Mouse (Mus musculus) left cerebral cortex, adult 2 months (tissue): ENCODE measurements around the gene Ube2g1. TPM values are rescaled to one million over a fixed set of nuclear protein-coding genes. Genes with fewer than 3 reads are reported as not detected.
"Not testable (repeated sequence)": the region's sequence is repeated elsewhere in the genome, so short reads cannot be mapped to it uniquely, and the experiment has no call there.

Source experiments
- DNase-seq, 2 experiments: peaks; one replicate each; pipeline ENCODE4 v3.0.0; 2021 to 2022; ENCODE audit warnings: low spot score in 2 of 2, mixed read lengths in 1 of 2; ENCODE audit errors: extremely low spot score in 1 of 2
- H3K27ac ChIP-seq: fragments of 200-600 bp; 2 replicates; pipeline ENCODE4 v1.8.1; 2022
- H3K4me3 ChIP-seq: fragments of 200-600 bp; 2 replicates; pipeline ENCODE4 v1.8.1; 2022
- CTCF ChIP-seq: fragments of 200-600 bp; IDR thresholded peaks from 2 replicates; pipeline ENCODE4 v1.8.1; 2022; ENCODE audit warnings: antibody characterized with exemption, mild to moderate bottlenecking, moderate library complexity
- intact Hi-C: fragments of 180-260 bp; cut with DNase I; formaldehyde crosslinking; loops from one replicate; pipeline ENCODE4 v1.15.1; 2025
- total RNA-seq, 2 experiments: library from RNA; stranded (reverse); gene quantifications; 2 replicates each; pipeline ENCODE4 v1.2.3; 2021

Gene Ube2g1
- total RNA-seq, 2 experiments from 2014 or later: 51.2 to 52.2 TPM

DNA sequence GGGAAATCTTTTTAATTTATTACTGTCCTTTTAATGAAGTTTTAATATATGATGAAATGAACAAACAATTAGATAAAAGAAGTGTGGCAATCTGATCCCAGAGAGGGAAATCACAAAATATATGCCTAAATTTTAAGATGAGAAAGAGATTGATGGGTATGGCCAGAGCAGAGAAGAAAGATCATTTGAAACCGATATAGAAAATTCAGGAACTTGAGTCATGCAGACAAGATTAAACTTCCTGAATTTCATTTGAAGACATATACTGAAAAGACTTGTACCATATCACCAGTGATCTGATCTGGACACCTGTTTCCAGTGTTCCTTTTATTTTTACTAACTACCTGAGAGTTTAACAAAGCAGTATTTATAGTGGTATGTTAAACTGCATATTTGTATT is 65.4 kb downstream of the Ube2g1 start:
- intact Hi-C loops: no loop called here
- H3K27ac ChIP-seq: no peak overlapping the region
- no peak for TF ChIP-seq CTCF
- no peak overlapping the region for H3K4me3 ChIP-seq
- DNase-seq: no peak

DNA sequence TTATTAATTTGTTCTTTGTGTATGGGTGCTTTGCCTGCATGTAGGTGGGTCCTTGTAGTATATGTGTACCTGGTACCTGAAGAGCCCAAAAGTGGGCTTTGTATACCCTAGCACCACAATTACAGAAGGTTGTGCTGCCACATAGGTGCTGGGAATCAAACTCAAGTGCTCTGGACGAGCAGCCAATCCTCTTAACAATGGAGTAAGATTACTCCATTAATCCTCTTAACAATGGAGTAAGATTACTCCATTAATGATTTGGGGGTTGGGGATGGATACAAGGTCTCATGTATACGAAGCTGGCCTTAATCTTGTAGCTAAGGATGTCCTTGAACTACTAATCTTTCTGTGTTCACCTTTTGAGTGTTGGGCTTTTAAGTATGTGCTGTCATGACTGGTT is 68.2 kb downstream of the Ube2g1 start:
- no peak for TF ChIP-seq CTCF
- no peak overlapping the region for H3K4me3 ChIP-seq
- DNase-seq: no peak
- intact Hi-C loops: no loop called here
- no peak overlapping the region for H3K27ac ChIP-seq

DNA sequence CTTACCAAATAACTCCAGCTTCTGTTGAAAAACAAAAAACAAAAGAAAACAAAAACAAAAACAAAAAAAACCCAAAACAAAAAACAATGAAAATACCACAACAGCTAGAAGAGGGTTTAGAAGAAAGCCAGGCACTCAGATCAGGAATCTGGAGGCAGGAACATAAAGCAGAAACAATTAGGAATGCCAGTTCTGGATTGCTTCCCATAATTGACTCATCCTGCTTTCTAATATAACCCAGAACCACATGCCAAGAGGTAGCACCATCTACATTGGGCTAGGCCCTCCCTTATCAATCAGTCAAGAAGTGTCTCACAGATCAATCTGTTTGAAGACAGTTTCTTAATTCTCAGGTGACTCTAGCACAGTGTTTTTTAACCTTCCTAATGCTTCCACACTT is 73.6 kb downstream of the Ube2g1 start:
- Histone ChIP-seq H3K27ac (no peak overlapping the region), H3K4me3 (no peak overlapping the region)
- intact Hi-C loops: no loop called here
- no peak for TF ChIP-seq CTCF
- no peak for DNase-seq

DNA sequence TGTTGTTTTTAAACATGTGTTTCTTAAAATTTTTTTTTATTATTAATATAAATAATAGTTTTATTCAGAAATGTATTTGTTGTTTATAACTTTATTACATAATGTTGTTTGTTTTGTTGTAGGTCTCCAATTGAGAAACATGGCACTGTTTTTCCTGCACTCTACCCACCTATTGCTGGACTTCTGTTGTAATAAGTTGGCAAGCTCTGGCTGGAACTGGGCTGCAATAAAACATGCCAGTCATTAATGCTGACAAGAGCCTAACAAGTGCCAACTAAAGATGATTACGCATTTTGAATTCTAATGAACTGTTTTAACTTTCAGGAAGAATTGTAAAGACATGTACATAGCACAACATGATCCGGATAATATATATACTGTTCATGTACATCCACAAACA is 76.3 kb downstream of the Ube2g1 start:
- Histone ChIP-seq H3K4me3 (no peak overlapping the region), H3K27ac (no peak overlapping the region)
- intact Hi-C loops: no loop called here
- TF ChIP-seq CTCF: no peak
- no peak for DNase-seq

DNA sequence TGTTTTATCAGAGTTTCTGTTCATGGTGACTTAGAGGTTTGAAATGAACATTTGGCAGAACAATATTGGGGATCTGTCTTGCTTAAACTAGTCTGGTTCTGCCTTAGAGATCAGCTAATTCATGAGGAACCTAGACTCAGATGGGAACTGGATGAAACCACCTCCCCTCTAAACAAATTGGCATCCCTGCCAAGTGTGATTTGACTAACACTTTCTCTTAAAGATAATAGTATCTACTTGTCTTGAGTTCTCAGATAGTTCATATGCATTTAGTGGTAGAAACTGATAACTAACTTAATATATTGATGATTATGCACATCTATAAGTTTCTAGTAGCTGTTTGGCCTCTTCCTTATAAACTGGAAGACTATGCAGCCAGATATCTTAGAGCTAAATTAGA is 79.6 kb downstream of the Ube2g1 start:
- H3K27ac ChIP-seq: no peak overlapping the region
- TF ChIP-seq CTCF: no peak
- H3K4me3 ChIP-seq: no peak overlapping the region
- no peak for DNase-seq
- intact Hi-C loops: no loop called here

DNA sequence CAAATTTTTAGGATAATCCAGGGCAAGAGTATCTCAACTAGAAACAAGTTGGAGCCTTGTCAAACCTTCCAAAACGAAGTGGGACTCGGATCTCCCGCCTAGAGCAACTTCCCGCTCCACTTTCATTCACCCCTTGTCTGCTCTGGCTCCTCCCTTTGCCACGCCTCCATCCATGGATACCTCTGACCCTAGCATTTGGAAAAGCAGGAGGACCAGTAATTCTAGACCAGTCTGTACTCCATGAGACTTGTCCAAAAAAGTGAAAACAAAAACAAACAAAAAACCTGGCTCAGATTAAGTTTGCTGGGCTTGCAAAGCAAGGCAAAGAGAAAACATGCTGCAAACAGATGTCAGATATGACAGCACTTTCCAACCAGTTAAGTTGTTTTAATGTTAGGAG is 81.2 kb downstream of the Ube2g1 start:
- TF ChIP-seq CTCF: no peak
- intact Hi-C loops: no loop called here
- no peak overlapping the region for H3K27ac ChIP-seq
- H3K4me3 ChIP-seq: no peak overlapping the region
- DNase-seq: no peak

DNA sequence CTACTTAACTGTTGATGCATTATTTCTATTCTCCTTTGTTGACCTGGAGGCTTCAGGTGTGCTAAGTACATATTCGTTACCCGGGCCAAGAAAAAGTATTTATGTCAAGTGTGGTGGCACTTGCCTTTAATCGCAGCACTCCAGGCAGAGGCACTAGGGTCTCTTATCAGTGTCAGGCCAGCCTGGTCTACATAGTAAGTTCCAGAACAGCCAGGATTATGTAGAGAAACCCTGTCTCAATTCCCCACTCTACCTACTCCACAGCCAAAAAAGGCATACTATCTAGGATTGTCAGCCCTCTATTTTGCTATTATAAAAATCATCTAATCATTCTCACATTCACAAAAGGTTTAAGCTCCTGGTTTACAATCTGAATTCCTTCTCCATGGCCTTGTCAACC is 82.0 kb downstream of the Ube2g1 start:
- H3K4me3 ChIP-seq: no peak overlapping the region
- TF ChIP-seq CTCF: no peak
- intact Hi-C loops: no loop called here
- H3K27ac ChIP-seq: no peak overlapping the region
- no peak for DNase-seq

DNA sequence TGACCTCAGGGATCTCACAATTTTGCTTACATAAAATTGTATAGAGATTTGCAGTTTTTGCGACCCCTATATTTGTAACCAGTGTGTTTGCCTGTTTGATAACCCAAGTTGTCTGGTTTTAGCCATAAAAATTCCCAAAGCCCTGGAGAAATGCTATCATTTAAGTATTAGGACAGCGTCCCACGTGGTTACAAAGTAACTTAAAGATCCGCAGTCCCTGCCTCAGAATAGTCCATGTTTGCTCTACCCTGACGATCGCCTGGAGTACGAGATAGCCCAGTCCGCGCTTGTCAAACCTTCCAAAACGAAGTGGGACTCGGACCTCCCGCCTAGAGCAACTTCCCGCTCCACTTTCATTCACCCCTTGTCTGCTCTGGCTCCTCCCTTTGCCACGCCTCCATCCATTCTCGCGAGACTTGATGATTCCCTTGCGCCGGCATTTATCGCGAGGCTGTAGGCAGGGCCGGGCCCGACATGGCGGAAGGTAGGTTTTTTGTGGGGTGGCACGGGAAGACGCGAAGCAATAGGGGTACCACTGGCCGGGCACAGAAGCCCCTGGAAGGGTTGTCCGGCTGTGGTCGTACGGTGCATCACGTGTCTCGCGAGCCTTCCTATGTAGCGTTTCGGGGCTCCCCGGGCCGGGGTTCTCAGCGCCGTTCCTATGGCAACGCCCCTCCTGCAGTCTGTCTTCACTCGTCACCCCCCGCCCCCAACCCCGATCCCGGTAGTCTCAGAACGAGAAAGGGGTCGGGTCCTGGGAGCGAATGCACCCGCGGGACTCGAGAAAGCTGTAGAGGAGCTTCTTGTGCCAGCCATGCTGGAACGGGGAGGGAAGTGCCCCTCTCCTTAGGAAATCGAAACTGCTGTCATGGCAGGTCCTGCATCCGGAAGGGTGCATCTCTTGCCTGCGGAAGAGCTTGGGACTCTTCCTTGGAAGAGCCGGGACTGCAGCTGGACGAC is 82.7 kb downstream of the Ube2g1 start, which contains the start of gene Ankfy1:
Gene Ankfy1 (plus strand): TSS at position 456 of the 960 bp plus-strand sequence.
- H3K27ac ChIP-seq: peak within 1 kb of the TSS; percentile 95
- intact Hi-C loops: loop anchor here (2.0 kb wide), 1 partner anchor 83 kb away; the partner anchor contains the start of gene Ube2g1
- no peak for TF ChIP-seq CTCF
- H3K4me3 ChIP-seq: peak within 1 kb of the TSS; percentile 90
- peak; percentile 92 to 94 for DNase-seq

DNA sequence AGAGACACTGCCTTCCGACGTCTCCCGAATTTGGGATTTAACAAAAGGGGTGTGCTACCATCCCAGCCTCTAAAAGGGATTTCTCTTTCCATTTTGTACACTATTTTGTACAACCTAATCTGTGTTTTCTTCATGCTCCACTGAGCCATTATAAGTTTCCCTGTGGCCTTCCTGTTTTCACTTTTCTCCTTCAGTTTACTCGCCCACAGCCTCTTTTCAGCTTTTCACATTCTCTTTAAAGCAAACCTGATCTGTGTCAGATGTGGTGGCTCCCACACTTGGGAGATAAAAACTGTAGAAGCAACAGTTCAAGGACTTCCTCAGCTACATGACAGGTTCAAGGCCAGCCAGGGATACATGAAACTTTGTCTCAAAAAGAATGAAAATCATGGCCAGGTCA is 85.3 kb downstream of the Ube2g1 start:
- TF ChIP-seq CTCF: no peak
- H3K27ac ChIP-seq: no peak overlapping the region
- no peak for DNase-seq
- no peak overlapping the region for H3K4me3 ChIP-seq
- intact Hi-C loops: no loop called here

DNA sequence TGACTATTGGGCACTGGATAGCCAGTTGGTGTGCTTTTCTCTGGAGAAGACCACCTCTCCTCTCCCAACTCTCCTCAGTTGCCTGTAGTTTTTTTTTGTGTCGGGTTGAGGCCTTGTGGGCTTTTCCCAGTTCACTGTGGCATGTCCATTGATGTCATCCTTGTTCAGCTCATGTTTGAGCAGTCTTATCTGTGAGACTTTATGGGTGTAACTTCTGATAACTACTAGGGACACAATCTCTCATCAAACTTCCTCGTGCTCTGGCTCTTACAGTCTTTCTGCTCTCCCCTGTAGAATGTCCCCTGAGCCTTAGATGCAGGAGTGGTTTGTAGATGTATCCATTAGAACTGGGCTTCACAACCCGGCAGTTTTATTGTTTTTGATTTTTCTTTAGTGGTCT is 87.9 kb downstream of the Ube2g1 start:
- intact Hi-C loops: no loop called here
- Histone ChIP-seq H3K27ac (no peak overlapping the region), H3K4me3 (no peak overlapping the region)
- no peak for TF ChIP-seq CTCF
- no peak for DNase-seq

DNA sequence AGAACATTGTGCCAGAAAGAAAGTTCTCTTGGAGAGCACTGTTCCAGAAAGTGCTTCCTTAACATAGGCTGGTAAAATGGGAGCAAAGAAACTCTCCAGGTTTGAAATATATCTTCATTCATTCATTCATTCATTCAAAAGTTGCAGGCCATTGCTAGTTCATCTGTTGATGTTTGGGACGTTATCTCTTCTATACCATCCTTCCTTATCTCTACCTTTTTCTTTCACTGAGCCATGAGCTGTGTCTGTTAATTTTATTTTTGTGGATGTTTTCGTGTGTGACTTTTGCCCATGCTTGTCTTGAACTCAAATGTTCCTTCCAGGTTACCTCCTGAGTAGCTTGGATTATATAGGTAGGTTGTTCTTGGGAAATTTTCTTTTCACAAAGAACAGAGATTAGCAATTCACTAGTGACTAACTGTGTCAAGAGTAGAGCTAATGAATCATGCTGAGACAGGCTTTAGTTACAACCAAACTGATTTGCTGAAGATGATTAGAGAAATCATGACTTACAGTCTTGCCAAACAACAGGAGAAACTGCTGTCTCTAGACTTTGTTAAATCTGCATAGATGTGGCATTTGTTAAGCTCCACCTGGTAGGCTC is 89.4 kb downstream of the Ube2g1 start:
- no peak for DNase-seq
- no peak overlapping the region for H3K27ac ChIP-seq
- intact Hi-C loops: no loop called here
- no peak overlapping the region for H3K4me3 ChIP-seq
- TF ChIP-seq CTCF: no peak

DNA sequence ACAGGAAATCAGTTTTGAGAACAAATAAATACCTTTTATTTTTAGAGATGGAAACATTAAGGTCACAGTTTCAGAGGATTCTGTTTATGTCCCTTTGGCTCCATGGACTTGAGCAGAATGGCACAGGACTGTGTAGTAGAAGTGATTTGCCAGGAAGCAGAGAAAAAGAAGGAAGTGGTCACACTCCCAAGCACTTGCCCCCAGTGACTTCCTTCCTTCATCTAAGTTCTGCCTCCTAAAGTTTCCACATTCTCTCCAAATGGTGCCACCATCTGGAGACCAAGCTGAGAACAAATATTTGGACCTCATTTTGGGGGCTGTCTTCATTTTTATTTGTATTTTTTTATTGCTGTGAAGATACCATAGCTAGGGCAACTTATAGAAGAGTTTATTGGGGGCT is 90.2 kb downstream of the Ube2g1 start:
- Histone ChIP-seq H3K4me3 (no peak overlapping the region), H3K27ac (no peak overlapping the region)
- intact Hi-C loops: no loop called here
- no peak for TF ChIP-seq CTCF
- DNase-seq: no peak

DNA sequence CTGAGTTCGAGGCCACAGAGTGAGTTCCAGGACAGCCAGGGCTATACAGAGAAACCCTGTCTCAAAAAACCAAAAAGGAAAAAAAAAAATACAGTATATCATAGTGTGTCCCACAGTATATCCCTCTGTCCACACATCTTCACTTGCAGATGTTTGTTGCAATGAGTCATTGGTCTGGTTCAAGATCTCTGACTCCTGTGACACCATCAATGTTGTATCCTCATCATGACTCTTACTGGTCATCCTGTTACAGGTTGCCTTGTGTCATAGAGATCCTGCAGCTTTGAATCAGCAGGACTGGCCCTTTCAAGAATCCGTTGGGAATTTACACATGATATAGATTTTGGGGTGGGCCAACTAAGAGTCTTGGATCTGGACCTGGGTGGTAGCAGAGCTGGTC is 98.0 kb downstream of the Ube2g1 start:
- H3K4me3 ChIP-seq, H3K27ac ChIP-seq, DNase-seq, intact Hi-C loops: not testable (repeated sequence)
